Mouse (Mus musculus) testis, adult 2 months (tissue): ENCODE data around the gene Evpl. TPM values are rescaled to one million over a fixed set of nuclear protein-coding genes. Genes with fewer than 3 reads are reported as not detected.

Experiments used
- H3K27ac ChIP-seq: fragments of 200-500 bp; 2 replicates; pipeline ENCODE4 v1.5.1; 2012; ENCODE audit warnings: low read depth, low read length; ENCODE audit not compliant: control insufficient read depth, insufficient read depth
- H3K27me3 ChIP-seq: fragments of 200-500 bp; 2 replicates; pipeline ENCODE4 v1.6.1; 2012; ENCODE audit warnings: mild to moderate bottlenecking, low read length, moderate library complexity; ENCODE audit not compliant: control insufficient read depth, insufficient read depth
- H3K36me3 ChIP-seq: fragments of 200-500 bp; 2 replicates; pipeline ENCODE4 v1.6.1; 2012; ENCODE audit warnings: mild to moderate bottlenecking, low read length; ENCODE audit not compliant: control insufficient read depth, insufficient read depth
- H3K4me1 ChIP-seq: fragments of 200-500 bp; 2 replicates; pipeline ENCODE4 v1.6.1; 2012; ENCODE audit warnings: low read length; ENCODE audit not compliant: control insufficient read depth, insufficient read depth
- H3K4me3 ChIP-seq: fragments of 200-500 bp; 2 replicates; pipeline ENCODE4 v1.5.1; 2012; ENCODE audit warnings: low read depth, mild to moderate bottlenecking, low read length, moderate library complexity, mixed read lengths; ENCODE audit not compliant: control insufficient read depth
- CTCF ChIP-seq: fragments of 200-500 bp; IDR thresholded peaks from 2 replicates; pipeline ENCODE4 v1.5.1; 2012; ENCODE audit warnings: low read depth, mild to moderate bottlenecking, inconsistent platforms, low read length, moderate library complexity; ENCODE audit not compliant: control insufficient read depth, insufficient read depth, insufficient replicate concordance
- POLR2A ChIP-seq: fragments of 200-500 bp; IDR thresholded peaks from 2 replicates; pipeline ENCODE4 v1.6.1; 2012; ENCODE audit warnings: low read depth, mild to moderate bottlenecking, inconsistent platforms, low read length, moderate library complexity; ENCODE audit not compliant: control insufficient read depth
- polyA plus RNA-seq: library from polyadenylated mRNA; depleted of rRNA; stranded (reverse); fragments of >200 nt; gene quantifications from 2 replicates; pipeline ENCODE4 v1.2.3, GENCODE M21; 2012; rRNA removed

Gene Evpl
- polyA plus RNA-seq, 1 experiment, result 1.1 TPM

GRCm38 (mm10) chr11:116176010-116176409, 61.9 kb downstream of the Evpl start:
- TF ChIP-seq CTCF, result no peak
- no peak for TF ChIP-seq POLR2A
- no peak overlapping the region for H3K4me3 ChIP-seq
- H3K36me3 ChIP-seq, result peaks cover 4% of the 10 kb centered on the region
- H3K27me3 ChIP-seq, result no peaks in the 10 kb centered on the region
- H3K27ac ChIP-seq, result no peak overlapping the region
- no peaks in the 10 kb centered on the region for H3K4me1 ChIP-seq

- Histone ChIP-seq H3K27me3 (no peaks in the 10 kb centered on the region), H3K4me1 (no peaks in the 10 kb centered on the region), H3K36me3 (peaks cover 4% of the 10 kb centered on the region), H3K27ac (no peak overlapping the region), H3K4me3 (no peak overlapping the region)
- no peak for TF ChIP-seq POLR2A
- no peak for TF ChIP-seq CTCF
These were observed 63.0 kb downstream of the Evpl start for GRCm38 (mm10) chr11:116174775-116175448.

- Histone ChIP-seq H3K27me3 (no peaks in the 10 kb centered on the region), H3K4me3 (no peak overlapping the region), H3K27ac (no peak overlapping the region; the same call in 1 of the 2 replicates), H3K4me1 (no peaks in the 10 kb centered on the region; the same call in none of the 2 replicates), H3K36me3 (peaks cover 3% of the 10 kb centered on the region)
- TF ChIP-seq POLR2A (no peak), CTCF (no peak)
These were observed 65.9 kb downstream of the Evpl start for GRCm38 (mm10) chr11:116171959-116172358.

Other genes with a start within 250 kb of the Evpl start
- 27.8 and 30.3 TPM in 2 replicates for gene Galk1, start 225.4 kb downstream of the Evpl start, polyA plus RNA-seq
- gene H3f3b, start 210.1 kb downstream of the Evpl start, polyA plus RNA-seq, result 276 and 330 TPM in 2 replicates
- 21.3 and 21.5 TPM in 2 replicates for gene Unk, start 207.8 kb downstream of the Evpl start, polyA plus RNA-seq
- 3.4 and 3.8 TPM in 2 replicates for gene Unc13d, start 160.1 kb downstream of the Evpl start, polyA plus RNA-seq
- 253 and 269 TPM in 2 replicates for gene Wbp2, start 151.1 kb downstream of the Evpl start, polyA plus RNA-seq
- gene Trim47, start 110.9 kb downstream of the Evpl start, polyA plus RNA-seq, result 6.6 and 8.3 TPM in 2 replicates
- gene Trim65, start 106.9 kb downstream of the Evpl start, polyA plus RNA-seq, result 0.57 and 0.63 TPM in 2 replicates
- 51.3 and 54.5 TPM in 2 replicates for gene Mrpl38, start 99.2 kb downstream of the Evpl start, polyA plus RNA-seq
- gene Fbf1, start 69.9 kb downstream of the Evpl start, polyA plus RNA-seq, result 48.2 and 55.9 TPM in 2 replicates
- gene Ten1, start 39.2 kb downstream of the Evpl start, polyA plus RNA-seq, result 17.0 and 17.8 TPM in 2 replicates
- 19.0 and 19.3 TPM in 2 replicates for gene Acox1, start 39.0 kb downstream of the Evpl start, polyA plus RNA-seq
- gene Srp68, start 36.1 kb upstream of the Evpl start, polyA plus RNA-seq, result 49.3 and 49.9 TPM in 2 replicates
- gene Galr2, start 42.9 kb upstream of the Evpl start, polyA plus RNA-seq, result 0.59 and 0.78 TPM in 2 replicates
- 40.3 and 45.3 TPM in 2 replicates for gene Exoc7, start 69.2 kb upstream of the Evpl start, polyA plus RNA-seq
- 75.5 and 97.6 TPM in 2 replicates for gene Foxj1, start 97.3 kb upstream of the Evpl start, polyA plus RNA-seq
- gene Rnf157, start 175.0 kb upstream of the Evpl start, polyA plus RNA-seq, result 7.2 and 9.6 TPM in 2 replicates
- 76.4 and 88.4 TPM in 2 replicates for gene Ubald2, start 196.0 kb upstream of the Evpl start, polyA plus RNA-seq
- 469 and 538 TPM in 2 replicates for gene Qrich2, start 228.2 kb upstream of the Evpl start, polyA plus RNA-seq